Mouse (Mus musculus): ENCODE measurements around the gene Pex11g. TPM values are rescaled to one million over a fixed set of nuclear protein-coding genes. Genes with fewer than 3 reads are reported as not detected.
A peak's percentile ranks its signal among the peaks of the same experiment; 100 is the strongest.

The Pex11g gene
- polyA plus RNA-seq, 1 experiment from 2014 or later, result 4.9 TPM

- ATAC-seq (ENCODE audit: extremely low read depth, insufficient number of reproducible peaks, low FRiP score, low TSS enrichment), result no peak
- Histone ChIP-seq H3K4me3 (no peak overlapping the region), H3K27ac (replicated peaks) (no peak overlapping the region), H3K36me3 (no peaks in the 10 kb centered on the region), H3K9me3 (no peaks in the 10 kb centered on the region), H3K9ac (0 out of 2 replicates have a peak overlapping the region, but pooled peaks have one; percentile 13), H3K4me1 (peaks cover 73% of the 10 kb centered on the region), H3K4me2 (no peak overlapping the region), H3K27me3 (replicated peaks) (no peaks in the 10 kb centered on the region)
- WGBS, result 74% methylated on average over 6 of the region's 6 CpGs
Measured at GRCm38 (mm10) chr8:3414639-3415190, 52.8 kb downstream of the Pex11g start.

- H3K36me3 ChIP-seq, result no peaks in the 10 kb centered on the region
- no peak overlapping the region for H3K4me3 ChIP-seq
- ATAC-seq (ENCODE audit: extremely low read depth, insufficient number of reproducible peaks, low FRiP score, low TSS enrichment), result no peak
- WGBS, result 94% methylated on average over 1 of the region's 1 CpGs
- H3K4me1 ChIP-seq, result peaks cover 66% of the 10 kb centered on the region
- no peak overlapping the region for H3K27ac ChIP-seq (replicated peaks)
- H3K9ac ChIP-seq, result no peak overlapping the region
- no peak overlapping the region for H3K4me2 ChIP-seq
- H3K27me3 ChIP-seq (replicated peaks), result no peaks in the 10 kb centered on the region
- no peaks in the 10 kb centered on the region for H3K9me3 ChIP-seq
Measured at GRCm38 (mm10) chr8:3412816-3413215, 54.7 kb downstream of the Pex11g start.

GRCm38 (mm10) chr8:3411901-3412301 is 55.6 kb downstream of the Pex11g start:
- 40% methylated on average over 7 of the region's 7 CpGs for WGBS
- Histone ChIP-seq H3K27me3 (replicated peaks) (no peaks in the 10 kb centered on the region), H3K4me1 (peaks cover 66% of the 10 kb centered on the region), H3K9ac (no peak overlapping the region), H3K4me3 (no peak overlapping the region), H3K27ac (replicated peaks) (peak overlapping the region; percentile 42), H3K36me3 (no peaks in the 10 kb centered on the region), H3K4me2 (no peak overlapping the region), H3K9me3 (no peaks in the 10 kb centered on the region)
- no peak for ATAC-seq (ENCODE audit: extremely low read depth, insufficient number of reproducible peaks, low FRiP score, low TSS enrichment)

GRCm38 (mm10) chr8:3411085-3411484 is 56.4 kb downstream of the Pex11g start:
- Histone ChIP-seq H3K27ac (replicated peaks) (no peak overlapping the region), H3K4me2 (no peak overlapping the region), H3K9me3 (no peaks in the 10 kb centered on the region), H3K36me3 (no peaks in the 10 kb centered on the region), H3K4me3 (no peak overlapping the region), H3K4me1 (peaks cover 58% of the 10 kb centered on the region), H3K9ac (no peak overlapping the region), H3K27me3 (replicated peaks) (no peaks in the 10 kb centered on the region)
- WGBS, result 61% methylated on average over 2 of the region's 2 CpGs
- no peak for ATAC-seq (ENCODE audit: extremely low read depth, insufficient number of reproducible peaks, low FRiP score, low TSS enrichment)

GRCm38 (mm10) chr8:3407417-3407816 is 60.1 kb downstream of the Pex11g start:
- 76% methylated on average over 3 of the region's 3 CpGs for WGBS
- H3K4me1 ChIP-seq, result peaks cover 32% of the 10 kb centered on the region
- no peak for ATAC-seq (ENCODE audit: extremely low read depth, insufficient number of reproducible peaks, low FRiP score, low TSS enrichment)
- no peak overlapping the region for H3K9ac ChIP-seq
- peaks cover 7% of the 10 kb centered on the region; the same call in 1 of the 2 replicates for H3K36me3 ChIP-seq
- no peak overlapping the region for H3K4me3 ChIP-seq
- no peak overlapping the region for H3K4me2 ChIP-seq
- no peaks in the 10 kb centered on the region for H3K27me3 ChIP-seq (replicated peaks)
- no peaks in the 10 kb centered on the region for H3K9me3 ChIP-seq
- no peak overlapping the region for H3K27ac ChIP-seq (replicated peaks)

Other genes starting within 250 kb of the Pex11g start
- 47.7 and 52.0 TPM in 2 replicates for gene Insr, start 188.1 kb downstream of the Pex11g start, polyA plus RNA-seq (2015; fragmentation: Nextera tagmentation; extraction: Ambion mirVana)
- gene A430078G23Rik, start 114.3 kb downstream of the Pex11g start, polyA plus RNA-seq (2015; fragmentation: Nextera tagmentation; extraction: Ambion mirVana), result 0.14 TPM in 1 of 2 replicates, not detected in the other
- 4.9 and 5.4 TPM in 2 replicates for gene Arhgef18, start 74.7 kb downstream of the Pex11g start, polyA plus RNA-seq (2015; fragmentation: Nextera tagmentation; extraction: Ambion mirVana)
- gene Tex45, start 3.2 kb upstream of the Pex11g start, polyA plus RNA-seq (2015; fragmentation: Nextera tagmentation; extraction: Ambion mirVana), result not detected in 2 replicates
- 30.7 and 32.0 TPM in 2 replicates for gene Zfp358, start 25.5 kb upstream of the Pex11g start, polyA plus RNA-seq (2015; fragmentation: Nextera tagmentation; extraction: Ambion mirVana)
- gene Mcoln1, start 32.8 kb upstream of the Pex11g start, polyA plus RNA-seq (2015; fragmentation: Nextera tagmentation; extraction: Ambion mirVana), result 46.1 and 46.7 TPM in 2 replicates
- gene Pnpla6, start 47.7 kb upstream of the Pex11g start, polyA plus RNA-seq (2015; fragmentation: Nextera tagmentation; extraction: Ambion mirVana), result 16.6 and 18.0 TPM in 2 replicates
- gene C330021F23Rik, start 100.3 kb upstream of the Pex11g start, polyA plus RNA-seq (2015; fragmentation: Nextera tagmentation; extraction: Ambion mirVana), result 5.5 and 7.2 TPM in 2 replicates
- gene Camsap3, start 119.6 kb upstream of the Pex11g start, polyA plus RNA-seq (2015; fragmentation: Nextera tagmentation; extraction: Ambion mirVana), result 1.9 TPM in 2 replicates
- gene Xab2, start 153.6 kb upstream of the Pex11g start, polyA plus RNA-seq (2015; fragmentation: Nextera tagmentation; extraction: Ambion mirVana), result 32.8 TPM in 2 replicates
- gene Pet100, start 153.9 kb upstream of the Pex11g start, polyA plus RNA-seq (2015; fragmentation: Nextera tagmentation; extraction: Ambion mirVana), result 97.0 and 108 TPM in 2 replicates
- gene Pcp2, start 157.9 kb upstream of the Pex11g start, polyA plus RNA-seq (2015; fragmentation: Nextera tagmentation; extraction: Ambion mirVana), result 0.11 TPM in 1 of 2 replicates, not detected in the other
- gene Stxbp2, start 163.3 kb upstream of the Pex11g start, polyA plus RNA-seq (2015; fragmentation: Nextera tagmentation; extraction: Ambion mirVana), result 45.6 and 51.8 TPM in 2 replicates
- not detected in 2 replicates for gene Retn, start 188.1 kb upstream of the Pex11g start, polyA plus RNA-seq (2015; fragmentation: Nextera tagmentation; extraction: Ambion mirVana)
- 0.42 TPM in 1 of 2 replicates, not detected in the other for gene Mcemp1, start 198.1 kb upstream of the Pex11g start, polyA plus RNA-seq (2015; fragmentation: Nextera tagmentation; extraction: Ambion mirVana)
- 9.0 and 9.7 TPM in 2 replicates for gene Fcor, start 204.7 kb upstream of the Pex11g start, polyA plus RNA-seq (2015; fragmentation: Nextera tagmentation; extraction: Ambion mirVana)
- gene Trappc5, start 208.6 kb upstream of the Pex11g start, polyA plus RNA-seq (2015; fragmentation: Nextera tagmentation; extraction: Ambion mirVana), result 31.8 and 36.9 TPM in 2 replicates
- gene Fcer2a, start 226.5 kb upstream of the Pex11g start, polyA plus RNA-seq (2015; fragmentation: Nextera tagmentation; extraction: Ambion mirVana), result 0.19 and 0.21 TPM in 2 replicates